Mouse (Mus musculus): ENCODE measurements around the gene Hnrnph2. TPM values are rescaled to one million over a fixed set of nuclear protein-coding genes. Genes with fewer than 3 reads are reported as not detected.

Hnrnph2 gene
- total and polyA plus RNA-seq, 2 experiments from 2014 or later = 37.1 to 102 TPM

DNA sequence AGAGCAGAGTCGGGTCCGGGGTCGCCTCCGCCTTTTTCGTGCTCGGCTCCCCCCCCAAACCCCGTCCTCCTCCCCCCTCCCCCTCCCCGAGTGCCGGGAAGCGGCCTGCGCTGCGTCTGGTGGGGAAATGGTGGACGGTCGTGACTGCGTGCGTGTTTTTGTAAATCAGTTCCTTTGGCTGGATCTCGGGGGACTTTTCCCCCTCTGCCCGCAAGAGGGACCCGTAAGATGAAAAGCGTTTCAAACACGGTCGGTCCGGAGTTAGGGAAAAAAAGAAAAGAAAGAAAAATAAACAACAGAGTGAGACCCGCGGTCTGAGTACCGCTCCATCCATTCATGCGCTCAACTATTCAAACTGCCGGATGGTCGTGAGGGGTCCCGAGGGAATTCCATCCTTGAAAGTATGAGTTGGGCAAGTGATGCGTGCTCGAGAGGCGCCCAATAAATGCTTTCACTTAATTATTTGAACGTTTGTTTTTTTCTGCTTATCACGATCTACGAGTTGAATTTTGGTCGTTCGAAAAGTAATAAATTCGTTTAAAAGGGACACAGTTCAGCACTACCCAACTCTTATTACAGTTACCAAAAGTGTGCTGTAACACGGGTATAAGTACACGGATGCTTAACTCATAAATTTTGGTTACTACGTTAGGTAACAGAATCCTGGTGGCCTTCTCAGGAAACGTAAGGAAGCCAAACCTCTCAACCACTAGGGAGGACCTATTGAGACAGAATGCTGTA lies 571 bp downstream of the Hnrnph2 start:
- DNase-seq (ENCODE audit: low spot score) (peak; percentile 13), ATAC-seq (ENCODE audit: insufficient read depth, low read depth) (peak; percentile 78)
- Histone ChIP-seq H3K4me3 (ENCODE audit: low read depth, low read length) (peak overlapping the region; percentile 51), H3K4me2 (ENCODE audit: low read depth, low read length) (peak overlapping the region; percentile 58), H3K36me3 (replicated peaks; ENCODE audit: control insufficient read depth, insufficient read depth, low read length) (no peaks in the 10 kb centered on the region), H3K9ac (replicated peaks; ENCODE audit: low read depth, low read length) (peak overlapping the region; percentile 60), H3K27me3 (ENCODE audit: control insufficient read depth, insufficient read depth, low read length) (no peaks in the 10 kb centered on the region), H3K9me3 (replicated peaks; ENCODE audit: control insufficient read depth, low read length) (no peaks in the 10 kb centered on the region), H3K4me1 (ENCODE audit: control insufficient read depth, insufficient read depth) (no peaks in the 10 kb centered on the region), H3K27ac (ENCODE audit: low read depth) (peak overlapping the region; percentile 91)
- no peak for TF ChIP-seq EP300 (IDR thresholded peaks at IDR 0.05; ENCODE audit: low read depth)
- TF ChIP-seq CTCF (IDR thresholded peaks at IDR 0.05; ENCODE audit: low read depth) = no peak
- WGBS = 19% methylated on average over 42 of the region's 43 CpGs

DNA sequence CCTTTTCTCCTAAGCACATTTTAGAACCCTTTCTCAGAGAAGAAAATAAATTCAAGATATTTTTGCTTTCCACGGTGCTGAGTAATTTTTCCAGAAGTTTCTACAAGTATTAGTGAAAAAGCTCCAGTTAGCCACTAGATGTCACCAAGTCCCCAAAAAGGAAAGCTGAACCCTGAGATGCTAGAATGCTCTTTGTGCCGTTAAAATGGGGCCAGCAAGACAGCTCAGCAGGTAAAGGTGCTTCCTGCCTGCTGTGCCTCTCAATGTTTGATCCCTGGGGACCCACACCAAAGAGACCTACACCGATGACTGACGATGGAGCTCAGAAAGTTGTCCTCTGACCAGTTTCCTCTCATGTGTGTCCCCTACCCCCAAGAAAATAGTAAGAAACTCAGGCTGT lies 8.5 kb downstream of the Hnrnph2 start:
- WGBS = 28% methylated on average over 4 of the region's 4 CpGs
- no peaks in the 10 kb centered on the region for H3K9me3 ChIP-seq (replicated peaks; ENCODE audit: control insufficient read depth, low read length)
- no peak for ATAC-seq (ENCODE audit: insufficient read depth, low read depth)
- no peaks in the 10 kb centered on the region for H3K4me1 ChIP-seq (ENCODE audit: control insufficient read depth, insufficient read depth)
- no peak overlapping the region for H3K27ac ChIP-seq (ENCODE audit: low read depth)
- no peaks in the 10 kb centered on the region for H3K36me3 ChIP-seq (replicated peaks; ENCODE audit: control insufficient read depth, insufficient read depth, low read length)
- no peak overlapping the region for H3K9ac ChIP-seq (replicated peaks; ENCODE audit: low read depth, low read length)
- DNase-seq (ENCODE audit: low spot score) = peak; percentile 27
- H3K27me3 ChIP-seq (ENCODE audit: control insufficient read depth, insufficient read depth, low read length) = no peaks in the 10 kb centered on the region
- TF ChIP-seq CTCF (IDR thresholded peaks at IDR 0.05; ENCODE audit: low read depth) = peak; percentile 34
- TF ChIP-seq EP300 (IDR thresholded peaks at IDR 0.05; ENCODE audit: low read depth) = no peak
- H3K4me2 ChIP-seq (ENCODE audit: low read depth, low read length) = no peak overlapping the region
- no peak overlapping the region for H3K4me3 ChIP-seq (ENCODE audit: low read depth, low read length)

DNA sequence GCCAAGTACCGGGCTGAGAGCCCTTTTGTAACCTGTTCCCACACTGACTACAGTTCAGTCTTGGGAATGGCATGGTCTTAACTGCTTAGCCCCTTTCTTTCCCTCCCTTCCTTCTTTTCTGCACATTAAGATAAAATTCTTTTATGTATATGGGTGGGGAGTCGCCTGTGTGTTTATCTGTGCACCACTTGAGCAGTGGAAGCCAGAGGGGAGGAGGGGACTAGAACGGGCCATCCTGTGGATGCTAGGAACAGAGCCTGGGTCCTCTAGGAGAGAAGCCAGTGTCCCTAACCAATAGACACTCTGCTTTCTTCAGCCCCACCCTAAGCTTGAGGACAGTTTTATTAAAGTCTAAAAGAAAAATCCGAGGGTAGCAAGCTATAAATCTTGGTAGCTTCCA lies 10.0 kb downstream of the Hnrnph2 start:
- no peaks in the 10 kb centered on the region for H3K9me3 ChIP-seq (replicated peaks; ENCODE audit: control insufficient read depth, low read length)
- H3K27me3 ChIP-seq (ENCODE audit: control insufficient read depth, insufficient read depth, low read length) = no peaks in the 10 kb centered on the region
- WGBS = 68% methylated on average over 4 of the region's 4 CpGs
- no peak overlapping the region for H3K4me3 ChIP-seq (ENCODE audit: low read depth, low read length)
- no peak overlapping the region for H3K4me2 ChIP-seq (ENCODE audit: low read depth, low read length)
- H3K9ac ChIP-seq (replicated peaks; ENCODE audit: low read depth, low read length) = no peak overlapping the region
- no peak overlapping the region for H3K27ac ChIP-seq (ENCODE audit: low read depth)
- TF ChIP-seq EP300 (IDR thresholded peaks at IDR 0.05; ENCODE audit: low read depth) = no peak
- TF ChIP-seq CTCF (IDR thresholded peaks at IDR 0.05; ENCODE audit: low read depth) = no peak
- no peak for DNase-seq (ENCODE audit: low spot score)
- no peaks in the 10 kb centered on the region for H3K4me1 ChIP-seq (ENCODE audit: control insufficient read depth, insufficient read depth)
- no peak for ATAC-seq (ENCODE audit: insufficient read depth, low read depth)
- H3K36me3 ChIP-seq (replicated peaks; ENCODE audit: control insufficient read depth, insufficient read depth, low read length) = no peaks in the 10 kb centered on the region

DNA sequence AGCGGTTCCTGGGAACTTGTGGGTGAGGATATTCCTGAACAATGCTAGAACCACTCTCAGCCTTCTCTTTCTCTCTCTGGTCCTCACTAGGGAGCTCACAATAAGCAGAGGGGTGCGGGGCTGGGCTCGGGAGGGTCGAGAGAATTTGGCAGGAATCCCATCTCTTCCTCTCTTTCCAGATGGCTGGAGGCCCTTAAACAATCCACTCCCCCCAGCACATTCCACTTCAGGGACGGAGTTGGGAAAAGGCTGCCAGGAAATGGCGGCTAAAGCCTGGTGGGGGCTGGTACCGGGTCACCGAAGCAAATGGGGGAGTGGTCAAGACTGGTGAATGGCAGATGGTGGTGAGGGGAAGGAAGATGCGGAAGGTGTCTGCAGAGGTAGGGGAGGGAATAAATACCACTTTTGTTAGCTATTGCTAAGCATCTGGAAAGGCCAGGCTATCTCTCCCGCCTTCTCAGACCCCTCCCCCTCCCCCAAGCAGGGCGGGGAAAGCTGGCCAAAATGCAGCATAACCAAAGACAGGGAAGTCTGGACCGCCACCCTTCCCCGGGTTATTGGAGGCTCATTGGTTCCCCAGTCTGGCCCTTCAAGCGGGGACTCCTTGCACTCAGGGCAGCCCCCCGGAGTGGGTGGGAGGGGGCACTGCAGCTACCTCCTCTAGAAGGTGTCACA lies 11.4 kb downstream of the Hnrnph2 start:
- H3K4me1 ChIP-seq (ENCODE audit: control insufficient read depth, insufficient read depth) = no peaks in the 10 kb centered on the region
- peak overlapping the region; percentile 82 for H3K27ac ChIP-seq (ENCODE audit: low read depth)
- DNase-seq (ENCODE audit: low spot score) (peak; percentile 83), ATAC-seq (ENCODE audit: insufficient read depth, low read depth) (peak; percentile 92)
- 0 out of 2 replicates have a peak, but pooled peaks have one; percentile 26 for TF ChIP-seq EP300 (IDR thresholded peaks at IDR 0.05; ENCODE audit: low read depth)
- no peak for TF ChIP-seq CTCF (IDR thresholded peaks at IDR 0.05; ENCODE audit: low read depth)
- H3K9ac ChIP-seq (replicated peaks; ENCODE audit: low read depth, low read length) = peak overlapping the region; percentile 53
- H3K4me3 ChIP-seq (ENCODE audit: low read depth, low read length) = peak overlapping the region; percentile 46
- no peaks in the 10 kb centered on the region for H3K27me3 ChIP-seq (ENCODE audit: control insufficient read depth, insufficient read depth, low read length)
- H3K4me2 ChIP-seq (ENCODE audit: low read depth, low read length) = peak overlapping the region; percentile 58
- 7% methylated on average over 15 of the region's 15 CpGs for WGBS
- H3K36me3 ChIP-seq (replicated peaks; ENCODE audit: control insufficient read depth, insufficient read depth, low read length) = no peaks in the 10 kb centered on the region
- no peaks in the 10 kb centered on the region for H3K9me3 ChIP-seq (replicated peaks; ENCODE audit: control insufficient read depth, low read length)

DNA sequence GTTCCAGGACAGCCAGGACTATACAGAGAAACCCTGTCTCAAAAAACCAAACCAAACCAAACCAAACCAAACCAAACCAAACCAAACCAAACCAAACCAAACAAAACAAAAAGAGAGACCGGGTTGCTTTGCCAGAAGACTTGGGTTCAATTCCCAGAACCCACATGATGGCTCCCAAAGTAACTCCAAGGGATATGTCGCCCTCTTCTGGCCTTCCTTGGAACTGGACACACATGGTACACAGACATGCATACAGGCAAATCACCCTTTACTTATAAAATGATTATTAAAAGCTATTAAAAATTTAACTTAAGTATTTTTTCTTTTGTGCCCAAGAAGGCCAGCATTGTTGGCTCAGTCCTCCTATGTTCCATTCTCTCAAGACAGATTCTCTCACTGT lies 13.3 kb downstream of the Hnrnph2 start:
- H3K27me3 ChIP-seq (ENCODE audit: control insufficient read depth, insufficient read depth, low read length) = no peaks in the 10 kb centered on the region
- no peak for ATAC-seq (ENCODE audit: insufficient read depth, low read depth)

More for the DNA sequence above, 13.3 kb downstream of the Hnrnph2 start:
- TF ChIP-seq EP300 (IDR thresholded peaks at IDR 0.05; ENCODE audit: low read depth) (no peak), CTCF (IDR thresholded peaks at IDR 0.05; ENCODE audit: low read depth) (0 out of 2 replicates have a peak, but pooled peaks have one; percentile 11)
- 78% methylated on average over 2 of the region's 2 CpGs for WGBS
- no peak overlapping the region for H3K4me2 ChIP-seq (ENCODE audit: low read depth, low read length)
- no peaks in the 10 kb centered on the region for H3K9me3 ChIP-seq (replicated peaks; ENCODE audit: control insufficient read depth, low read length)
- DNase-seq (ENCODE audit: low spot score) = no peak
- H3K27ac ChIP-seq (ENCODE audit: low read depth) = no peak overlapping the region
- no peak overlapping the region for H3K4me3 ChIP-seq (ENCODE audit: low read depth, low read length)
- no peaks in the 10 kb centered on the region for H3K36me3 ChIP-seq (replicated peaks; ENCODE audit: control insufficient read depth, insufficient read depth, low read length)
- no peaks in the 10 kb centered on the region for H3K4me1 ChIP-seq (ENCODE audit: control insufficient read depth, insufficient read depth)
- H3K9ac ChIP-seq (replicated peaks; ENCODE audit: low read depth, low read length) = no peak overlapping the region

Data from heart, postnatal 0 days (tissue).